Comparison of ENCODE assay signal across 21 mouse cellular contexts in genomic region chr2:110038341-110038740, GRCm38 (mm10). TPM values are rescaled to one million over a fixed set of nuclear protein-coding genes. Genes with fewer than 3 reads are reported as not detected.
DNase-seq lines count a peak whose midpoint lies in the region; TF ChIP-seq lines count a peak whose summit lies in the region.
"Had no signal": no experiment of that assay in that cellular context is flagged by ENCODE, and none has a peak within 500 bp of the region (broad histone marks: within the 10 kb centered on the region; RNA-seq: fewer than 3 reads in every experiment).

No protein-coding gene starts in this region.

- DNase-seq in gastrocnemius, adult 2 months = peak; percentile 24
- no peak for DNase-seq in gastrocnemius, postnatal 14 days
- peak; percentile 24 to 55 for DNase-seq in layer of hippocampus, adult 18-20 months (ENCODE audit: low spot score in 2 of 2)
- no peak for DNase-seq in layer of hippocampus, postnatal 14 days (ENCODE audit: low spot score in 2 of 2)
- peak; percentile 67 for DNase-seq in right cerebral cortex, adult 18-20 months
- no peak for DNase-seq in right cerebral cortex, postnatal 4 days
- peak; percentile 67 for DNase-seq in telencephalon, adult 2 months (ENCODE audit: low read depth, low spot score)
- no peak for DNase-seq in adrenal gland, postnatal 25 days
- DNase-seq: B cell, adult 2 months; cerebellum, adult 9-10 months; forebrain, postnatal 0 days; liver, embryonic 13.5 days; lung, postnatal 4 days; thymus, postnatal 4 days had no signal

- peak overlapping the region; percentile 16 for H3K4me3 ChIP-seq in gastrocnemius, adult 2 months
- H3K4me3 ChIP-seq: embryonic facial prominence, embryonic 12.5 days; forebrain, embryonic 10.5 days; heart, embryonic 12.5 days; hindbrain, embryonic 10.5 days; limb, embryonic 12.5 days; liver, embryonic 13.5 days; lung, embryonic 15.5 days had no signal

- intact Hi-C loops in gastrocnemius, adult 2 months (cut with DNase I) = no loop called here
- intact Hi-C loops in gastrocnemius, postnatal 14 days (cut with DNase I; ENCODE audit: low total_unique reads) = no loop called here

- 0 out of 2 replicates have a peak overlapping the region, but pooled peaks have one; percentile 52 for H3K27ac ChIP-seq in gastrocnemius, adult 2 months
- H3K27ac ChIP-seq: embryonic facial prominence, embryonic 12.5 days; forebrain, embryonic 10.5 days; hindbrain, embryonic 10.5 days; hindbrain, postnatal 0 days; limb, embryonic 12.5 days; liver, embryonic 13.5 days; lung, embryonic 15.5 days had no signal

- no peak for TF ChIP-seq CTCF in gastrocnemius, adult 2 months (IDR thresholded peaks at IDR 0.05)

RNA-seq across cellular contexts. Expression of gene Ccdc34, which starts 20.7 kb away (rescaled TPM):
- 1 to 10 TPM; 2.5 to 3.2 TPM for total RNA-seq in gastrocnemius, adult 2 months (2021)
- total RNA-seq in gastrocnemius, postnatal 14 days (2021) = 1 to 10 TPM; 5.8 to 6.5 TPM
- total RNA-seq in layer of hippocampus, adult 18-20 months (2021) = 10 to 100 TPM; 14.1 to 15.3 TPM
- 10 to 100 TPM; 22.4 to 24.7 TPM for total RNA-seq in layer of hippocampus, postnatal 14 days (2021)
- total RNA-seq in adrenal gland, postnatal 25 days (2021) = 11.4 and 14.0 TPM in 2 replicates

Comparison
In these comparisons a context has a peak if more than half of its experiments do, and no peak if none do; other contexts are left out.
1. DNase-seq: peak in gastrocnemius, adult 2 months (single experiment), layer of hippocampus, adult 18-20 months (2 of 2), right cerebral cortex, adult 18-20 months (single experiment) and telencephalon, adult 2 months (single experiment); none in gastrocnemius, postnatal 14 days (single experiment), layer of hippocampus, postnatal 14 days (0 of 2), right cerebral cortex, postnatal 4 days (single experiment) and adrenal gland, postnatal 25 days (single experiment).